Mouse (Mus musculus) R1 (cell line): ENCODE measurements around the gene Vdac1.
A peak's percentile ranks its signal among the peaks of the same experiment; 100 is the strongest.

Experiments
- DNase-seq: peaks from one replicate; pipeline ENCODE4 v3.0.0-alpha.2; 2018; ENCODE audit warnings: low read depth, low spot score

The Vdac1 gene

GRCm38 (mm10) chr11:52419861-52420260 lies 59.2 kb downstream of the Vdac1 start:
- DNase-seq = no peak

GRCm38 (mm10) chr11:52420296-52421052 lies 59.8 kb downstream of the Vdac1 start:
- DNase-seq = no peak

- peak; percentile 73 for DNase-seq
Observed at GRCm38 (mm10) chr11:52421053-52421778, 60.6 kb downstream of the Vdac1 start.

- no peak for DNase-seq
Observed at GRCm38 (mm10) chr11:52429440-52429839, 68.8 kb downstream of the Vdac1 start.

DNA sequence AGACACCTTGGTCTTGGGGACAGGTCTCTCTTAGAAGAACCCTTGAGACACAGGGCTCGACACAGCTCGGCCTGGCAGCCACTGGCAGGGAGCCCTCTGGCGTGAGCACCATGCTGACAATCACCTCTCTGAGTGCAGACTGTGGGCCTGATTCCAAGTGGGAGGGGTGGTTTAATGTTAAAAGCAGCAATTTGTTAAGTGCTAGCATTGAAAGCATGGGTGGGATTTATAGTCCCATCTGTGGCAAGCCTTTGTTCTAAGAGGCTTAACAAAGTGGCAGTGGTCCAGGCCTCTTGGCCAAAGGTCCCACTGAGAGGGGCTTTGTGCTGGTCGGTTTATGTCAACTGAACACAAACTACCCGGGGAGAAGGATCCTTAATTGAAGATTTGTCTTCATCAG lies 70.9 kb downstream of the Vdac1 start:
- no peak for DNase-seq

DNA sequence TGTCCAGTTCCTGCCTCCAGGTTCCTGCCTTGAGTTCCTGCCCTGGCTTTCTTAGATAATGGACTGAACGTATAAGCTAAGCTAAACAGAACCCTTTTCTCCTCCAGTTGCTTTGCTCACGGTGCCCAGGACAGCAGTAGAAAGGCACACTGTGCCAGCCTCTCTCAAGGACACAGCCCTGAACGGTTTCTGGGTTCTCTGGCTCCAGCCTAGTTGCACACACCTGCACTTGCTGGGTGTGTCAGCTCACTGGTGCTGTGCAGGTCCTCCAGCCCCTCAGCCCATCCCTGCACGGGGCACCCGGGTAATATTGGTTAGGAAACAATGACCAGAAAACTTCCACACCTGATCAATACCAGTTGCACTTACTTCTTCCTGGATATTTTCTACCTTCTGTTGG lies 71.5 kb downstream of the Vdac1 start:
- DNase-seq = no peak

DNA sequence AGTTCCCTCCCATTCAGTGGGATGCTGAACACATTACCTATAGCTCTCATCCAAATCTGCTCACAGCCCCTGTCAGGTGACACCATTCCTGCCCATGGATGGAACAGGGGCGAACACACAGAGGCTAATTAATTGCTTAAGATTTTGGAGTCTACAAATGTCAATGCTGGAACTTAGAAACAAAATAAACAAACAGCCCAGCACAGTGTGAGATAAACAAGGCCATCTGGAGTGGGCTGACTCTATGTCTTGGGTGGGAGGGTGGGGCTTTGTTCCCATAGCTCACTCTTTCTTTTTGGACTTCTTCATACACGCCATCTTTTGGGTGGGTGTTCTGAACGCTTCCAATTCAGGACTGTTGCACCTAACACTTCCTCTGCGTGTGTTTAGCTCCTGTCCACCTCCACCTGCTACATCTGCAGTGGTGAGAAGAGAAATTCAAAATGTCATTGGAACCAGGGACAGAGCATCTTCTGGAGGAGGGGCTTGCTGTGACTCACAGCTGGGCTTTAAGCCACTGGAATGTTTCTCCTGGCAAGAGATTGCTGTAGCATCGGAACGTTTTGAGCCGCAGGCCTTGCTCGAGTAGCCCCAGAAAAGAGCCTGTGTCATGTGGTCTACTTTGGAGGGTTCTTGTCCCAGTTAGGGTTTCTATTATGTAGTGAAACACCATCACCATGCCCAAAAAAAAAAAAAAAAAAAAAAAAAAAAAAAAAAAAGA lies 72.6 kb downstream of the Vdac1 start:
- no peak for DNase-seq

GRCm38 (mm10) chr11:52433797-52434195 lies 73.1 kb downstream of the Vdac1 start:
- DNase-seq = no peak

GRCm38 (mm10) chr11:52435466-52435865 lies 74.8 kb downstream of the Vdac1 start:
- DNase-seq = no peak

GRCm38 (mm10) chr11:52437123-52437522 lies 76.5 kb downstream of the Vdac1 start:
- peak; percentile 66 for DNase-seq
